Mouse (Mus musculus) layer of hippocampus, adult 9-10 months (tissue): ENCODE data around the gene Tm4sf19.
"Not testable (repeated sequence)": the region's sequence is repeated elsewhere in the genome, so short reads cannot be mapped to it uniquely, and the experiment has no call there.

ENCODE experiments used
- DNase-seq: peaks from one replicate; pipeline ENCODE4 v3.0.0; 2022; ENCODE audit warnings: low spot score

Gene Tm4sf19

GRCm38 (mm10) chr16:32430474-32431046, 30.3 kb downstream of the Tm4sf19 start, which contains the start of gene Pcyt1a:
TSS of gene Pcyt1a (plus strand) at chr16:32430921.
- DNase-seq: peak; percentile 71

- no peak for DNase-seq
Observed at GRCm38 (mm10) chr16:32431047-32431591, 30.8 kb downstream of the Tm4sf19 start.

GRCm38 (mm10) chr16:32431926-32432325, 31.6 kb downstream of the Tm4sf19 start:
- no peak for DNase-seq

GRCm38 (mm10) chr16:32433138-32433537, 32.8 kb downstream of the Tm4sf19 start:
- DNase-seq: no peak

GRCm38 (mm10) chr16:32434066-32434465, 33.8 kb downstream of the Tm4sf19 start:
- DNase-seq: no peak

- no peak for DNase-seq
Observed at GRCm38 (mm10) chr16:32434691-32435090, 34.4 kb downstream of the Tm4sf19 start.

GRCm38 (mm10) chr16:32436657-32437056, 36.4 kb downstream of the Tm4sf19 start:
- no peak for DNase-seq

GRCm38 (mm10) chr16:32437266-32437665, 37.0 kb downstream of the Tm4sf19 start:
- no peak for DNase-seq

- DNase-seq: no peak
Observed at GRCm38 (mm10) chr16:32441432-32441831, 41.1 kb downstream of the Tm4sf19 start.

- DNase-seq: not testable (repeated sequence)
Observed at GRCm38 (mm10) chr16:32444615-32445014, 44.3 kb downstream of the Tm4sf19 start.

GRCm38 (mm10) chr16:32445558-32445957, 45.3 kb downstream of the Tm4sf19 start:
- no peak for DNase-seq

GRCm38 (mm10) chr16:32446563-32447138, 46.3 kb downstream of the Tm4sf19 start:
- DNase-seq: no peak

- no peak for DNase-seq
Observed at GRCm38 (mm10) chr16:32449665-32450064, 49.4 kb downstream of the Tm4sf19 start.

- no peak for DNase-seq
Observed at GRCm38 (mm10) chr16:32450133-32450532, 49.8 kb downstream of the Tm4sf19 start.

GRCm38 (mm10) chr16:32453102-32453501, 52.8 kb downstream of the Tm4sf19 start:
- no peak for DNase-seq

- DNase-seq: no peak
Observed at GRCm38 (mm10) chr16:32454646-32455045, 54.3 kb downstream of the Tm4sf19 start.

GRCm38 (mm10) chr16:32456086-32456485, 55.8 kb downstream of the Tm4sf19 start:
- DNase-seq: no peak

- no peak for DNase-seq
Observed at GRCm38 (mm10) chr16:32456761-32457160, 56.5 kb downstream of the Tm4sf19 start.
